ENCODE assay signal across 8 mouse cellular contexts in the genomic region with DNA sequence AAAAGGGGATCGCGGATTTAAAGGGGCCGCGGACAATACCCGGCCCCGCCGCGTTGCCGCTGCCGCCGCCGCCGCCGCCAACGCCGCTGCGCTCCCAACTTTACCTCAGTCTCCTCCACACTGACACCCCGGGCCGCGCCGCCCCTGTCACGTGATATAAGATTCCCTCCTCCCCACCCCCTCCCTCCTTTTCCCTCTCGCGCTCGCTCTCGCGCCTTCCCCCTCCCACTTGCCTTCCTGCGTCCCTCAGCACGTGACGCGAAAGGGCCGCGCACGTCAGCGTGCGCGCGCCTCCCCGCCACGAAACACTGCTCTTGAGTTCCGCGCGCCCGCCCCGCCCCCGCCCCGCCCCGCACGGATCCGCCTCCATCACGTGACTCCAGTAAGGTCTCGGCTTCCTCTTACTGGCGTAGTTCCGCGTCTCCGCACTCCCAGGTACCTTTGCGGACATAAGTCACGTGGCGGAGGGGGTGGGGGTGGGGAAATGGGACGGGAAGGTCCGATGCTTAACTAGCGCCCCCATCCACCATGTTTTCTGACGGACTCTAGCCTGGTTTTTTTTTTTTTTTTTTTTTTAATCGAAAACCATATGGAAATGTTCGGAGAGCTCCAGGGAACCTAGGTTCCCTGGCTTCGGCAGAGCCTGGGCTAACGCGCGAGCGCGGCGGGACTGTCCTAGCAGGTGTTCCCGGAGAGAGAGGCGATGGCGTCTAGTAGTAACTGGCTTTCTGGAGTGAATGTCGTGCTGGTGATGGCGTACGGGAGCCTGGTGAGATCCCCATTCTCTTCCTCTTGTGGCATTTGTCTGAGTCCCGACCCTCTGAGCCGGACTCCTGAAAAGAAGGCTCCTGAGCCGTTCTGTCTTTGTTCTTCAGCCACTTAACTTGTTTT. TPM values are rescaled to one million over a fixed set of nuclear protein-coding genes. Genes with fewer than 3 reads are reported as not detected.
A peak's percentile ranks its signal among the peaks of the same experiment; 100 is the strongest.
DNase-seq lines count a peak whose midpoint lies in the region; ATAC-seq and TF ChIP-seq lines count a peak whose summit lies in the region.

A gene (minus strand): TSS at position 278 of the 891 bp plus-strand sequence.

- no peak for TF ChIP-seq CTCF in ES-Bruce4 (IDR thresholded peaks at IDR 0.05; ENCODE audit: low read depth, low read length)
- peak; percentile 37 for TF ChIP-seq CTCF in liver, postnatal 0 days (IDR thresholded peaks at IDR 0.05; ENCODE audit: low read depth)

- H3K4me2 ChIP-seq in forebrain, embryonic 13.5 days, result peak within 1 kb of the TSS; percentile 80
- H3K4me2 ChIP-seq in liver, postnatal 0 days (ENCODE audit: low read depth, low read length), result peak within 1 kb of the TSS; percentile 86
- H3K4me2 ChIP-seq in neural tube, embryonic 14.5 days (ENCODE audit: low read depth, low read length), result peak within 1 kb of the TSS; percentile 85

- DNase-seq in heart, postnatal 10 days, result peak; percentile 95
- peak; percentile 90 for DNase-seq in large intestine, adult 2 months (ENCODE audit: low read depth, low spot score)
- peak; percentile 99 for DNase-seq in liver, postnatal 0 days
- peak; percentile 96 for DNase-seq in testis, postnatal 10 days (ENCODE audit: low spot score)

- no peaks in the 10 kb centered on the region for H3K4me1 ChIP-seq in ES-Bruce4 (ENCODE audit: control insufficient read depth, insufficient read depth, low read length)
- H3K4me1 ChIP-seq in forebrain, embryonic 13.5 days, result peaks cover 49% of the 10 kb centered on the region
- peaks cover 15% of the 10 kb centered on the region for H3K4me1 ChIP-seq in liver, postnatal 0 days (ENCODE audit: insufficient read depth)
- H3K4me1 ChIP-seq in neural tube, embryonic 14.5 days (ENCODE audit: control insufficient read depth, insufficient read depth, low read length), result peaks cover 17% of the 10 kb centered on the region

- peaks cover 35% of the 10 kb centered on the region for H3K36me3 ChIP-seq in ES-Bruce4 (ENCODE audit: control insufficient read depth, insufficient read depth, low read length, poor library complexity, severe bottlenecking)
- peaks cover 31% of the 10 kb centered on the region for H3K36me3 ChIP-seq in forebrain, embryonic 13.5 days (ENCODE audit: poor library complexity, severe bottlenecking)
- H3K36me3 ChIP-seq in liver, postnatal 0 days (replicated peaks; ENCODE audit: insufficient read depth, low read length), result peaks cover 25% of the 10 kb centered on the region
- peaks cover 13% of the 10 kb centered on the region for H3K36me3 ChIP-seq in neural tube, embryonic 14.5 days (ENCODE audit: control insufficient read depth, insufficient read depth, low read length)

- intact Hi-C loops in heart, postnatal 10 days (cut with DNase I), result loop anchor here (5.0 kb wide), 1 partner anchor 90 kb away; a partner anchor contains a TSS

- no peaks in the 10 kb centered on the region for H3K9me3 ChIP-seq in ES-Bruce4 (replicated peaks; ENCODE audit: control insufficient read depth, insufficient read depth, low read length, poor library complexity, severe bottlenecking)
- no peaks in the 10 kb centered on the region for H3K9me3 ChIP-seq in forebrain, embryonic 13.5 days (replicated peaks)
- no peaks in the 10 kb centered on the region for H3K9me3 ChIP-seq in liver, postnatal 0 days (ENCODE audit: low read length)
- H3K9me3 ChIP-seq in neural tube, embryonic 14.5 days (ENCODE audit: control insufficient read depth, low read length), result no peaks in the 10 kb centered on the region

- peak within 1 kb of the TSS; percentile 49 for H3K27ac ChIP-seq in ES-Bruce4 (ENCODE audit: insufficient read depth, low read length)
- H3K27ac ChIP-seq in forebrain, embryonic 13.5 days, result peak within 1 kb of the TSS; percentile 96
- H3K27ac ChIP-seq in liver, postnatal 0 days (ENCODE audit: low read depth), result peak within 1 kb of the TSS; percentile 99
- H3K27ac ChIP-seq in neural tube, embryonic 14.5 days (ENCODE audit: low read depth, low read length), result peak within 1 kb of the TSS; percentile 92

- WGBS in forebrain, embryonic 13.5 days, result under 1% methylated on average over 69 of the region's 81 CpGs
- WGBS in large intestine, adult 2 months, result under 1% methylated on average over 81 of the region's 81 CpGs
- WGBS in liver, postnatal 0 days (ENCODE audit: insufficient replicate concordance), result under 1% methylated on average over 80 of the region's 81 CpGs
- under 1% methylated on average over 60 of the region's 81 CpGs for WGBS in neural tube, embryonic 14.5 days

- no peaks in the 10 kb centered on the region for H3K27me3 ChIP-seq in ES-Bruce4 (ENCODE audit: control insufficient read depth, insufficient read depth, low read length, poor library complexity, severe bottlenecking)
- H3K27me3 ChIP-seq in forebrain, embryonic 13.5 days, result no peaks in the 10 kb centered on the region
- H3K27me3 ChIP-seq in liver, postnatal 0 days (ENCODE audit: insufficient read depth, low read length), result no peaks in the 10 kb centered on the region
- no peaks in the 10 kb centered on the region for H3K27me3 ChIP-seq in neural tube, embryonic 14.5 days (ENCODE audit: control insufficient read depth, insufficient read depth, low read length)

- no peak for TF ChIP-seq POLR2A in ES-Bruce4 (IDR thresholded peaks at IDR 0.05; ENCODE audit: insufficient read depth, low read length)

- peak within 1 kb of the TSS; percentile 99 for H3K9ac ChIP-seq in ES-Bruce4 (ENCODE audit: low read depth, poor library complexity, severe bottlenecking)
- H3K9ac ChIP-seq in forebrain, embryonic 13.5 days, result peak within 1 kb of the TSS; percentile 89
- peak within 1 kb of the TSS; percentile 99 for H3K9ac ChIP-seq in liver, postnatal 0 days (replicated peaks)
- H3K9ac ChIP-seq in neural tube, embryonic 14.5 days (replicated peaks; ENCODE audit: low read depth, low read length), result peak within 1 kb of the TSS; percentile 95

- peak within 1 kb of the TSS; percentile 90 for H3K4me3 ChIP-seq in ES-Bruce4 (ENCODE audit: low read depth, low read length)
- H3K4me3 ChIP-seq in forebrain, embryonic 13.5 days, result peak within 1 kb of the TSS; percentile 66
- H3K4me3 ChIP-seq in liver, postnatal 0 days (ENCODE audit: low read depth, low read length), result peak within 1 kb of the TSS; percentile 97
- H3K4me3 ChIP-seq in neural tube, embryonic 14.5 days (ENCODE audit: low read depth, low read length), result peak within 1 kb of the TSS; percentile 86

- peak; percentile 64 for ATAC-seq in cerebellum, adult (ENCODE audit: insufficient number of reproducible peaks, low FRiP score, low TSS enrichment)
- ATAC-seq in forebrain, embryonic 13.5 days, result peak; percentile 92
- peak; percentile 93 for ATAC-seq in liver, postnatal 0 days
- peak; percentile 93 for ATAC-seq in neural tube, embryonic 14.5 days (ENCODE audit: low read depth)

- no peak for TF ChIP-seq EP300 in ES-Bruce4 (IDR thresholded peaks at IDR 0.05; ENCODE audit: insufficient read depth, low read depth, low read length)
- no peak; the same call in 1 of the 2 replicates for TF ChIP-seq EP300 in liver, postnatal 0 days (IDR thresholded peaks at IDR 0.05; ENCODE audit: low read depth)

RNA-seq across cellular contexts. Expression of the gene that starts here (rescaled TPM):
- polyA plus RNA-seq in ES-Bruce4 (2011; ENCODE audit: insufficient read depth, insufficient read length, low read depth, missing spikeins), result 414 and 432 TPM in 2 replicates
- 164 and 169 TPM in 2 replicates for polyA plus RNA-seq in forebrain, embryonic 13.5 days (2015; fragmentation: Nextera tagmentation; extraction: Ambion mirVana)
- 100 to 1,000 TPM; 143 to 150 TPM for total RNA-seq in heart, postnatal 10 days (2021)
- polyA plus RNA-seq in large intestine, adult 2 months (2012; rRNA removed), result 51.4 and 75.2 TPM in 2 replicates
- 57.4 TPM in 2 replicates for polyA plus RNA-seq in liver, postnatal 0 days (2015; fragmentation: Nextera tagmentation; extraction: Ambion mirVana)
- polyA plus RNA-seq in neural tube, embryonic 14.5 days (2014; fragmentation: Nextera tagmentation; extraction: Ambion mirVana), result 163 and 171 TPM in 2 replicates

Comparison
In these comparisons a context has a peak if more than half of its experiments do, and no peak if none do; other contexts are left out.
1. Peak in every context shown above with its lines: DNase-seq, ATAC-seq, H3K4me3 ChIP-seq and H3K27ac ChIP-seq.
2. H3K27ac ChIP-seq: peak in every context shown above with its lines; median percentile 99 in liver, postnatal 0 days; 96 in forebrain, embryonic 13.5 days; 92 in neural tube, embryonic 14.5 days; 49 in ES-Bruce4.